Mouse (Mus musculus): ENCODE data around the gene Lyrm1. TPM values are rescaled to one million over a fixed set of nuclear protein-coding genes. Genes with fewer than 3 reads are reported as not detected.

Gene Lyrm1
- polyA plus RNA-seq, 1 experiment from 2014 or later = 10.7 TPM

DNA sequence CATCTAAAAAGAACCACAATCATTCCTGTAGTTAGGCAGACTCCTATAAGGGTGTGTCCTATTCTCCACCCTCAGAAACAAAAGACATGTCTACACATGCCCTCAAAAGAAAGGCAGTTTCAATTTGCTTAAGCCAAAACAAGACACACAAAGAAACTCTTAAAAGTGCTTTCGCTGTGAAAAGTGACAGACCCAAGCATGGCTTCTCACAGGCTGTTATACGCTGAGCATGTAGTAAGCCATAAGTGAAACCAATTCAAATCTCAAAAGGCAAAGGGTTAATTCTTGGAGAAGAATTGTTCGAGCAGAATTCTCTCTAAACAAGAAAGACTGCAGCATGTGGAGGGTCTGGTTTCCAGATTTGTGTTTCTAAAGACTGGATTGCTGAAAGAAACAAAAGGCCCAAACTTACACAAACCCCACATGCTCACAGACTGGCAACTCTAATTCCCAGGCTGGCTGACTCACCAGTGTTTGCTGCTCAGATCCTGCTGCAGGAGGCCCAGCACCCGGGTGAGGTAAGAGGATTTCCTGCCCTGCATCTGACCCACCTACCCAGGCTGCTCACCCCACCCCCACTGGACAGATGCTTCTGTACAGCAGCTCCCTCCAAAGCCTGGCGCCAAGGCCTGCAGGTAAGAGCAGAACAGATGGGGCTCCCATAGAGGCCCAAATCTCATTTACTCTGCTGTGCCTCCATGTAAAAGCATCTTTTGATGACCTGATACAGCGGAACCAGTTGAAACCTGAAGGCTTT lies 34.1 kb upstream of the Lyrm1 start:
- peak overlapping the region; percentile 20; the same call in 1 of the 2 replicates for H3K4me2 ChIP-seq (replicated peaks; ENCODE audit: low read depth)
- no peaks in the 10 kb centered on the region for H3K4me1 ChIP-seq (replicated peaks; ENCODE audit: control insufficient read depth, insufficient read depth)
- H3K9me3 ChIP-seq (ENCODE audit: control insufficient read depth, low read length) = no peaks in the 10 kb centered on the region
- H3K36me3 ChIP-seq (ENCODE audit: control insufficient read depth, insufficient read depth, low read length) = peaks cover 6% of the 10 kb centered on the region
- no peak for TF ChIP-seq CTCF (IDR thresholded peaks at IDR 0.05; ENCODE audit: low read depth)
- no peak for TF ChIP-seq EP300 (optimal IDR thresholded peaks at IDR 0.05)
- DNase-seq (ENCODE audit: low spot score) = peak; percentile 72
- H3K27me3 ChIP-seq (ENCODE audit: control insufficient read depth, insufficient read depth, low read length) = no peaks in the 10 kb centered on the region
- H3K27ac ChIP-seq (replicated peaks) = peak overlapping the region; percentile 86
- 26% methylated on average over 6 of the region's 6 CpGs for WGBS
- no peak overlapping the region for H3K4me3 ChIP-seq (ENCODE audit: low read depth, low read length)
- H3K9ac ChIP-seq (ENCODE audit: low read length) = peak overlapping the region; percentile 45; the same call in 1 of the 2 replicates
- ATAC-seq (ENCODE audit: low FRiP score, low TSS enrichment) = peak; percentile 90

DNA sequence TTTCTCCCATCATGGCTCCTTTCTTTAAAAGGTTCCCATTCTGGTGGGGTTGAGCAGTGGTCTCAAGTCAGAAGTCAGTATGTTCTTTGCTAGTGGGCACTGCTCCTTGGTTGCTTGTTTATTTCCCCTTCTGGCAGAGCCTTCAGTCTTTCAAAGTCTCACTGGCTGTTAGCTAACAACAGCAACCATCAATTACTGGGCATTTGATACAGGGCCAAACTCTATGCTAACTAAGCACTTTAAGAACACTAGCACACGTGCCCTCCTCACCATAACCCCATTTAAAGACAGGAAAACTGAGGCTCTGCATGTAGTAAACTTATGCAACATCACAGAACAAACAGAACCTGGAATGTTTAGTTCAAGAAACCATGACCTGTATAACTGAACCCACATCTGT lies 33.5 kb upstream of the Lyrm1 start:
- H3K27me3 ChIP-seq (ENCODE audit: control insufficient read depth, insufficient read depth, low read length) = no peaks in the 10 kb centered on the region
- H3K9ac ChIP-seq (ENCODE audit: low read length) = no peak overlapping the region; the same call in 1 of the 2 replicates
- H3K4me2 ChIP-seq (replicated peaks; ENCODE audit: low read depth) = 0 out of 2 replicates have a peak overlapping the region, but pooled peaks have one; percentile 20
- ATAC-seq (ENCODE audit: low FRiP score, low TSS enrichment) = no peak
- 33% methylated on average over 1 of the region's 1 CpGs for WGBS
- no peak overlapping the region for H3K4me3 ChIP-seq (ENCODE audit: low read depth, low read length)
- DNase-seq (ENCODE audit: low spot score) = no peak
- peak overlapping the region; percentile 86 for H3K27ac ChIP-seq (replicated peaks)
- peaks cover 6% of the 10 kb centered on the region for H3K36me3 ChIP-seq (ENCODE audit: control insufficient read depth, insufficient read depth, low read length)
- H3K4me1 ChIP-seq (replicated peaks; ENCODE audit: control insufficient read depth, insufficient read depth) = no peaks in the 10 kb centered on the region
- H3K9me3 ChIP-seq (ENCODE audit: control insufficient read depth, low read length) = no peaks in the 10 kb centered on the region
- TF ChIP-seq EP300 (optimal IDR thresholded peaks at IDR 0.05) (no peak), CTCF (IDR thresholded peaks at IDR 0.05; ENCODE audit: low read depth) (no peak)

DNA sequence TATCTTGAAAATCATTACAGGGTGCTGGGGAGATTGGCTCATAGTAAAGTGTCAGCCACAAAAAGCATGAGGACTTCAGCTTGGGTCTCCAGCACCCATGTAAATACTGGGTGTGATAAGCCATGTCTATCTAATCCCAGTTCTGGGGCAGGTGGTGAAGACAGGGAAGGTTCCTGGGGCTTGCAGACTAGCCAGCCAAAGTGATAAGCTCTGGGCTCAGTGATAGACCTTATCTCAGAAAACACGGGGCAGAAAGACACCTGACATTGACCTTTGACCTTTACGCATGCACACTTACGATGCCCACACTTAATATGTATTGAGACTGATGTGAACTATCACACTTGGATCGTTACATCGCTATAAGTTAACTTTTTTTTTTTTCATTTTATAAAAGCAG lies 31.2 kb upstream of the Lyrm1 start:
- WGBS = 79% methylated on average over 5 of the region's 5 CpGs
- H3K4me1 ChIP-seq (replicated peaks; ENCODE audit: control insufficient read depth, insufficient read depth) = no peaks in the 10 kb centered on the region
- H3K9me3 ChIP-seq (ENCODE audit: control insufficient read depth, low read length) = no peaks in the 10 kb centered on the region
- no peak for ATAC-seq (ENCODE audit: low FRiP score, low TSS enrichment)
- no peak overlapping the region for H3K4me2 ChIP-seq (replicated peaks; ENCODE audit: low read depth)
- no peak for DNase-seq (ENCODE audit: low spot score)
- no peaks in the 10 kb centered on the region; the same call in 1 of the 2 replicates for H3K36me3 ChIP-seq (ENCODE audit: control insufficient read depth, insufficient read depth, low read length)
- no peak for TF ChIP-seq EP300 (optimal IDR thresholded peaks at IDR 0.05)
- no peak overlapping the region for H3K4me3 ChIP-seq (ENCODE audit: low read depth, low read length)
- no peaks in the 10 kb centered on the region for H3K27me3 ChIP-seq (ENCODE audit: control insufficient read depth, insufficient read depth, low read length)
- no peak overlapping the region for H3K27ac ChIP-seq (replicated peaks)
- H3K9ac ChIP-seq (ENCODE audit: low read length) = no peak overlapping the region

DNA sequence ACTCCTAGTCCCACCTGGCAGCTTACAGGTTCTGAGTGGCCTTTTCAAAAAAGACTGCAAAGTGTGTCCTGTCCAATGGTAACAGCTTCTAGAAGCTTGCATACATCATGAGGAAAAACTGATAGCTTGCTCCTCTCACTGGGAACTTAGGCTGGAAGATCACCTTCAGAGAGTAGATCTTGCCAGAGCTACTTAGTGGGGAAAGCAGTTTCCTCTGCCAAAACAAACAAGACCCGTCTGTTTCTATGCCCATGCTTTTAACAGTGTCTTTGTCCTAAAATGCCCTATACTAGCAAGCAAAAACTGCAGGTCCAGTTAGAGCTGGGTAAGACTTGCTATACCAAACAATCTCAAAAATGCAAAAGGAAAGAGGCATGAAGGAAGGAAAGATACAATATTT lies 29.5 kb upstream of the Lyrm1 start:
- no peak for DNase-seq (ENCODE audit: low spot score)
- WGBS = 14% methylated on average over 1 of the region's 1 CpGs
- H3K36me3 ChIP-seq (ENCODE audit: control insufficient read depth, insufficient read depth, low read length) = no peaks in the 10 kb centered on the region; the same call in 1 of the 2 replicates
- H3K27ac ChIP-seq (replicated peaks) = no peak overlapping the region
- no peak for ATAC-seq (ENCODE audit: low FRiP score, low TSS enrichment)
- no peak overlapping the region for H3K4me2 ChIP-seq (replicated peaks; ENCODE audit: low read depth)
- H3K4me1 ChIP-seq (replicated peaks; ENCODE audit: control insufficient read depth, insufficient read depth) = no peaks in the 10 kb centered on the region
- TF ChIP-seq CTCF (IDR thresholded peaks at IDR 0.05; ENCODE audit: low read depth) (no peak), EP300 (optimal IDR thresholded peaks at IDR 0.05) (no peak)
- H3K4me3 ChIP-seq (ENCODE audit: low read depth, low read length) = no peak overlapping the region
- H3K9ac ChIP-seq (ENCODE audit: low read length) = no peak overlapping the region
- H3K9me3 ChIP-seq (ENCODE audit: control insufficient read depth, low read length) = no peaks in the 10 kb centered on the region
- no peaks in the 10 kb centered on the region for H3K27me3 ChIP-seq (ENCODE audit: control insufficient read depth, insufficient read depth, low read length)

DNA sequence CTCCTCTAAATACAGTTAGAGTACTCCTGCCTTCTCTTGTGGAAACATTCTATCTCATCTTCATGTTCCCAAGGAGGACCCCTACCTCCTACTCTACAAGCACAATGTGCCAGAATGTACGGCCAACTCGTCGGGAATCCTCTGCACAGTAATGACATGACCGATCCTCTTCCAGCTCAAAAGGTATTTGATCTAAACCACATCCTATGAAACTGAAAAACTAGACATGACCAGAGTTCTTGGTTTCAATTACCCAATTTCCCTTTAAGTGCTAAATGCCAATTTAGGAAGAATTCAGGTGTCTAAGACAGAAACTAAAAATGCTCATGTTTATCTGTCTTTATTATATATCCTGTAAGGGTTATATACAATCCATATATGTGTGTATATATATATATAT lies 23.5 kb upstream of the Lyrm1 start:
- Histone ChIP-seq H3K4me1 (replicated peaks; ENCODE audit: control insufficient read depth, insufficient read depth) (no peaks in the 10 kb centered on the region), H3K27me3 (ENCODE audit: control insufficient read depth, insufficient read depth, low read length) (no peaks in the 10 kb centered on the region), H3K9me3 (ENCODE audit: control insufficient read depth, low read length) (no peaks in the 10 kb centered on the region), H3K36me3 (ENCODE audit: control insufficient read depth, insufficient read depth, low read length) (no peaks in the 10 kb centered on the region; the same call in 1 of the 2 replicates), H3K4me3 (ENCODE audit: low read depth, low read length) (no peak overlapping the region), H3K9ac (ENCODE audit: low read length) (no peak overlapping the region), H3K4me2 (replicated peaks; ENCODE audit: low read depth) (no peak overlapping the region), H3K27ac (replicated peaks) (no peak overlapping the region)
- DNase-seq (ENCODE audit: low spot score) (no peak), ATAC-seq (ENCODE audit: low FRiP score, low TSS enrichment) (no peak)
- TF ChIP-seq EP300 (optimal IDR thresholded peaks at IDR 0.05) = no peak
- TF ChIP-seq CTCF (IDR thresholded peaks at IDR 0.05; ENCODE audit: low read depth) = no peak
- WGBS = 92% methylated on average over 4 of the region's 4 CpGs

DNA sequence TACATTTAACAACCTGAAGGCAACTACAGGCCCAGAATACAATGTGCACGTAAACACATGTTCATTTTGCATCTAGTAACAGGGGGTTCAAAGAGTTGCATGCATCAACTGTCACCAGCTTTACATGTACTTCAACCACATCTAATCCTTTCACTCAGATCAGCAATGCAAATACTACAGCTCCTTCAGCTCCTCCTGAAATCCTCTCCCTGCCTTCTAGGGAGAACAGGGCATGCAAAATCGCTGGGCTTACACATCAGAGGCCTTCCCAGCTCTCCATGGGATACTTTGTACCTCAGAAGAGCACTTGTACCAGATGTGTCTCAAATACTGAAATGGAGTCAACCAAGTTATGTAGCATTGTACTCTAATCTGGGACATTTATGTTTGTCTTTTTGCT lies 22.6 kb upstream of the Lyrm1 start:
- DNase-seq (ENCODE audit: low spot score) = no peak
- no peaks in the 10 kb centered on the region for H3K9me3 ChIP-seq (ENCODE audit: control insufficient read depth, low read length)
- H3K4me2 ChIP-seq (replicated peaks; ENCODE audit: low read depth) = no peak overlapping the region
- H3K27me3 ChIP-seq (ENCODE audit: control insufficient read depth, insufficient read depth, low read length) = no peaks in the 10 kb centered on the region
- no peak for ATAC-seq (ENCODE audit: low FRiP score, low TSS enrichment)
- H3K36me3 ChIP-seq (ENCODE audit: control insufficient read depth, insufficient read depth, low read length) = no peaks in the 10 kb centered on the region; the same call in 1 of the 2 replicates
- H3K4me3 ChIP-seq (ENCODE audit: low read depth, low read length) = no peak overlapping the region
- H3K4me1 ChIP-seq (replicated peaks; ENCODE audit: control insufficient read depth, insufficient read depth) = no peaks in the 10 kb centered on the region
- H3K27ac ChIP-seq (replicated peaks) = no peak overlapping the region
- H3K9ac ChIP-seq (ENCODE audit: low read length) = no peak overlapping the region
- TF ChIP-seq EP300 (optimal IDR thresholded peaks at IDR 0.05) = no peak
- no peak for TF ChIP-seq CTCF (IDR thresholded peaks at IDR 0.05; ENCODE audit: low read depth)
- 57% methylated on average over 2 of the region's 2 CpGs for WGBS
